Mouse (Mus musculus) heart, adult 2 months (tissue): ENCODE data around the gene Akap5. TPM values are rescaled to one million over a fixed set of nuclear protein-coding genes. Genes with fewer than 3 reads are reported as not detected.
A peak's percentile ranks its signal among the peaks of the same experiment; 100 is the strongest.

Experiments used
- DNase-seq, 2 experiments: peaks; one replicate each; pipeline ENCODE4 v3.0.0; 2021
- H3K27ac ChIP-seq: fragments of 200-600 bp; 2 replicates; pipeline ENCODE4 v1.8.1; 2022
- H3K27me3 ChIP-seq: fragments of 200-500 bp; 2 replicates; pipeline ENCODE4 v1.6.1; 2012; ENCODE audit warnings: mild to moderate bottlenecking, low read length, inconsistent platforms, mixed read lengths; ENCODE audit not compliant: control insufficient read depth, insufficient read depth
- H3K36me3 ChIP-seq: fragments of 200-500 bp; 2 replicates; pipeline ENCODE4 v1.6.1; 2012; ENCODE audit warnings: low read length, inconsistent platforms; ENCODE audit not compliant: control insufficient read depth, insufficient read depth
- H3K4me1 ChIP-seq: fragments of 200-500 bp; 2 replicates; pipeline ENCODE4 v1.6.1; 2011; ENCODE audit warnings: low read length; ENCODE audit not compliant: control insufficient read depth, insufficient read depth
- H3K4me3 ChIP-seq: fragments of 200-600 bp; 2 replicates; pipeline ENCODE4 v1.8.1; 2022
- H3K79me2 ChIP-seq: fragments of 200-500 bp; replicated peaks from 2 replicates; pipeline ENCODE4 v1.6.1; 2012; ENCODE audit warnings: mild to moderate bottlenecking, inconsistent platforms, low read length, moderate library complexity, mixed read lengths; ENCODE audit not compliant: control insufficient read depth, insufficient read depth
- H3K9ac ChIP-seq: fragments of 200-500 bp; 2 replicates; pipeline ENCODE4 v1.6.1; 2012; ENCODE audit warnings: low read depth, mild to moderate bottlenecking, control low read depth, inconsistent platforms, low read length, mixed read lengths
- CTCF ChIP-seq: fragments of 200-600 bp; IDR thresholded peaks from 2 replicates; pipeline ENCODE4 v1.8.1; 2022; ENCODE audit warnings: antibody characterized with exemption, mild to moderate bottlenecking, moderate library complexity
- EP300 ChIP-seq: fragments of 200-500 bp; IDR thresholded peaks from 2 replicates; pipeline ENCODE4 v1.6.1; 2011; ENCODE audit warnings: low read depth, low read length, control low read depth; ENCODE audit not compliant: insufficient read depth
- POLR2A ChIP-seq: fragments of 200-500 bp; IDR thresholded peaks from 2 replicates; pipeline ENCODE4 v1.6.1; 2011; ENCODE audit warnings: mild to moderate bottlenecking, low read depth, low read length, control low read depth; ENCODE audit not compliant: insufficient read depth
- WGBS: fragments of 180-500 bp; shearing (Covaris S2); methylation state at CpG from one replicate; pipeline ENCODE4 v1.1.7; 2018; 5-methylcytosine and 5-hydroxymethylcytosine counted together
- intact Hi-C: fragments of 180-260 bp; cut with DNase I; formaldehyde crosslinking; loops from one replicate; pipeline ENCODE4 v1.15.1; 2025
- polyA plus RNA-seq: library from polyadenylated mRNA; depleted of rRNA; stranded (reverse); fragments of >200 nt; gene quantifications from 2 replicates; pipeline ENCODE4 v1.2.3, GENCODE M21; 2012
- total RNA-seq, 2 experiments: library from RNA; stranded (reverse); gene quantifications; 2 replicates each; pipeline ENCODE4 v1.2.3; 2021

Akap5 gene
- total and polyA plus RNA-seq, 3 experiments = 1.0 to 1.7 (median 1.1) TPM

- TF ChIP-seq CTCF (no peak), POLR2A (no peak), EP300 (no peak)
- no peaks in the 10 kb centered on the region for H3K36me3 ChIP-seq
- intact Hi-C loops = no loop called here
- DNase-seq = no peak
- no peak overlapping the region for H3K4me3 ChIP-seq
- H3K27me3 ChIP-seq = no peaks in the 10 kb centered on the region
- peaks cover 1% of the 10 kb centered on the region; the same call in 1 of the 2 replicates for H3K79me2 ChIP-seq
- no peaks in the 10 kb centered on the region; the same call in 1 of the 2 replicates for H3K4me1 ChIP-seq
- H3K27ac ChIP-seq = no peak overlapping the region
- no peak overlapping the region for H3K9ac ChIP-seq
- WGBS = 92% methylated on average over 1 of the region's 1 CpGs
These were observed 36.2 kb downstream of the Akap5 start for GRCm38 (mm10) chr12:76360868-76361267.

- Histone ChIP-seq H3K36me3 (no peaks in the 10 kb centered on the region), H3K79me2 (peaks cover 1% of the 10 kb centered on the region; the same call in 1 of the 2 replicates), H3K9ac (no peak overlapping the region), H3K27me3 (no peaks in the 10 kb centered on the region), H3K27ac (no peak overlapping the region), H3K4me3 (no peak overlapping the region), H3K4me1 (no peaks in the 10 kb centered on the region; the same call in 1 of the 2 replicates)
- intact Hi-C loops = no loop called here
- TF ChIP-seq EP300 (no peak), POLR2A (no peak), CTCF (no peak)
- DNase-seq = no peak
- WGBS = 61% methylated on average over 9 of the region's 9 CpGs
These were observed 37.0 kb downstream of the Akap5 start for GRCm38 (mm10) chr12:76361405-76362302.

- no peak for DNase-seq
- H3K9ac ChIP-seq = no peak overlapping the region
- no peaks in the 10 kb centered on the region; the same call in 1 of the 2 replicates for H3K4me1 ChIP-seq
- intact Hi-C loops = no loop called here
- no peak overlapping the region for H3K27ac ChIP-seq
- H3K4me3 ChIP-seq = no peak overlapping the region
- H3K79me2 ChIP-seq = peaks cover 1% of the 10 kb centered on the region; the same call in 1 of the 2 replicates
- WGBS = 72% methylated on average over 9 of the region's 9 CpGs
- H3K36me3 ChIP-seq = no peaks in the 10 kb centered on the region
- no peaks in the 10 kb centered on the region for H3K27me3 ChIP-seq
- no peak for TF ChIP-seq EP300
- TF ChIP-seq CTCF = no peak
- TF ChIP-seq POLR2A = no peak
These were observed 37.6 kb downstream of the Akap5 start for GRCm38 (mm10) chr12:76362303-76362676.

GRCm38 (mm10) chr12:76366276-76366675 is 41.6 kb downstream of the Akap5 start:
- Histone ChIP-seq H3K27ac (no peak overlapping the region), H3K9ac (no peak overlapping the region), H3K27me3 (no peaks in the 10 kb centered on the region), H3K4me1 (peaks cover 9% of the 10 kb centered on the region), H3K36me3 (no peaks in the 10 kb centered on the region), H3K79me2 (peaks cover 1% of the 10 kb centered on the region; the same call in 1 of the 2 replicates), H3K4me3 (no peak overlapping the region)
- 82% methylated on average over 3 of the region's 3 CpGs for WGBS
- intact Hi-C loops = no loop called here
- no peak for TF ChIP-seq EP300
- no peak for TF ChIP-seq CTCF
- TF ChIP-seq POLR2A = no peak
- DNase-seq = no peak

- WGBS = 34% methylated on average over 14 of the region's 14 CpGs
- DNase-seq = peak; percentile 41 to 46
- intact Hi-C loops = no loop called here
- peak overlapping the region; percentile 42; the same call in 1 of the 2 replicates for H3K27ac ChIP-seq
- no peak overlapping the region for H3K9ac ChIP-seq
- peaks cover 11% of the 10 kb centered on the region for H3K4me1 ChIP-seq
- H3K4me3 ChIP-seq = 0 out of 2 replicates have a peak overlapping the region, but pooled peaks have one; percentile 13
- H3K36me3 ChIP-seq = peaks cover 2% of the 10 kb centered on the region
- peaks cover 1% of the 10 kb centered on the region; the same call in 1 of the 2 replicates for H3K79me2 ChIP-seq
- H3K27me3 ChIP-seq = no peaks in the 10 kb centered on the region
- TF ChIP-seq POLR2A (no peak), CTCF (no peak), EP300 (no peak)
These were observed 42.7 kb downstream of the Akap5 start for GRCm38 (mm10) chr12:76367096-76367995.
